Mouse (Mus musculus): ENCODE data around the gene Gm21748.
"Not testable (repeated sequence)": the region's sequence is repeated elsewhere in the genome, so short reads cannot be mapped to it uniquely, and the experiment has no call there.

Gene Gm21748

GRCm38 (mm10) chrY:90839077-90839476, at the start of gene Gm21748:
Gm21748 (minus strand) TSS chrY:90839177.
- not testable (repeated sequence) for DNase-seq (ENCODE audit: low spot score)

Data from layer of hippocampus, adult 11-12 months (tissue).